Mouse (Mus musculus): ENCODE data around the gene Tubb3. TPM values are rescaled to one million over a fixed set of nuclear protein-coding genes. Genes with fewer than 3 reads are reported as not detected.
"Not testable (repeated sequence)": the region's sequence is repeated elsewhere in the genome, so short reads cannot be mapped to it uniquely, and the experiment has no call there.

Gene Tubb3
- total and polyA plus RNA-seq, 2 experiments from 2014 or later: 1,610 to 3,792 TPM

DNA sequence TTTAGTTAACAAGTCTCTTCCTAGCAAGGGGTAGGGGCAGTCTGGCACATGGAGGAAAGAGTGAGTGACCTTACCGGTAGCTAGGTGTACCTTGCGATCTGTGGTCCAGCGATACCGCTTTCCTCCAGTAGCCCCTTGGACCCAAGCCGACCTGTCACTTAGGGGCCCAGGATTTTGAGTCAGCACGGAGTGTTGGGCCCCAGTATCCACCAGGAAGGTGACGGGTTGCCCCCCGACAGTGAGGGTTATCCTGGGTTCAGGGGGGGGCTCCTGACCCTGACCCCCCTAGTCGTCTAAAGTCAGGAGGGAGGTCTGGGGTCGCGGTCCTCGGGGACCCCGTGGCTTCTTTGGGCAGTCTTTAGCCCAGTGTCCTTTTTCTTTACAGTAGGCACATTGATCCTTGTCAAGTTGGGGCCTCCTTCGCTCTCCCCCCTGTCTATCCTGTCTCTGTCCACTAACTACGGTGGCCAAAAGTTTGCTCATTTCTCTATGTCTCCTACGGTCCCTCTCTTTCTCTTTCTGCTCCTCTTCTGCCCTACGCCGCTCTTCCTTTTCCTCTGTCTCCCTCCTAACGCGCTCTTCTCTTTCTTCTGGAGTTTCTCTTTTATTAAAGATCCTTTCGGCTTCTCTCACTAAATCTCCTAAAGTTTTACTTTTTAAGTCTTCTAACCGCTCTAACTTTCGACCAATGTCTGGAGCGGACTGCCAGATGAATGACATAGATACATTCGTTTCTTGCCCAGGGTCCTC is 20.6 kb downstream of the Tubb3 start:
- no peaks in the 10 kb centered on the region for H3K4me1 ChIP-seq (ENCODE audit: insufficient read depth, low read length)
- H3K27me3 ChIP-seq (ENCODE audit: insufficient read depth, low read length): no peaks in the 10 kb centered on the region
- TF ChIP-seq CTCF (IDR thresholded peaks at IDR 0.05; ENCODE audit: low read depth): no peak
- DNase-seq (ENCODE audit: low spot score): no peak
- peaks cover 19% of the 10 kb centered on the region for H3K9me3 ChIP-seq (ENCODE audit: low read length)
- H3K36me3 ChIP-seq (ENCODE audit: insufficient read depth, low read length): no peaks in the 10 kb centered on the region
- H3K4me2 ChIP-seq (ENCODE audit: low read depth, low read length): no peak overlapping the region
- no peak overlapping the region for H3K4me3 ChIP-seq (ENCODE audit: low read length)
- 95% methylated on average over 25 of the region's 25 CpGs for WGBS
- no peak for ATAC-seq
- H3K27ac ChIP-seq: no peak overlapping the region
- no peak overlapping the region for H3K9ac ChIP-seq (replicated peaks; ENCODE audit: low read length)

DNA sequence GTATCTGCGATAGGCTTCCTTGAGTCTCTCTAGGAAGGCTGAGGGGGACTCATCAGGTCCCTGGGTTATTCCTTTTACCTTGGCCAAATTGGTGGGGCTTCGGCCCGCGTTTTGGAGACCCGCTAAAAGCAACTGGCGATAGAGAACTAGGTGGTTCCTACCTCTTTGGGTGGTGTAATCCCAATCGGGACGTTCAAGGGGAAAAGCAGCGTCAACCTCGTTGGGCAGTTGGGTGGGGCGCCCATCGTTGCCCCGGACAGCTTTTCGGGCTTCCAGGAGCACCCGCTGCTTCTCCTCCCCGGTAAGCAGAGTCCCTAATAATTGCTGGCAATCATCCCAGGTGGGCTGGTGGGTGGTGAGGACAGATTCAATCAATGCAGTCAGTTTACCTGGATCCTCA is 21.2 kb downstream of the Tubb3 start:
- DNase-seq (ENCODE audit: low spot score) (no peak), ATAC-seq (no peak)
- Histone ChIP-seq H3K9ac (replicated peaks; ENCODE audit: low read length) (no peak overlapping the region), H3K4me3 (ENCODE audit: low read length) (no peak overlapping the region), H3K4me1 (ENCODE audit: insufficient read depth, low read length) (no peaks in the 10 kb centered on the region), H3K27me3 (ENCODE audit: insufficient read depth, low read length) (no peaks in the 10 kb centered on the region), H3K9me3 (ENCODE audit: low read length) (peaks cover 18% of the 10 kb centered on the region), H3K4me2 (ENCODE audit: low read depth, low read length) (no peak overlapping the region), H3K36me3 (ENCODE audit: insufficient read depth, low read length) (no peaks in the 10 kb centered on the region), H3K27ac (no peak overlapping the region)
- WGBS: 95% methylated on average over 16 of the region's 16 CpGs
- TF ChIP-seq CTCF (IDR thresholded peaks at IDR 0.05; ENCODE audit: low read depth): no peak

GRCm38 (mm10) chr8:123433241-123433974 is 22.2 kb downstream of the Tubb3 start:
- not testable (repeated sequence) for H3K4me1 ChIP-seq (ENCODE audit: insufficient read depth, low read length); DNase-seq (ENCODE audit: low spot score); ATAC-seq; H3K9ac ChIP-seq (replicated peaks; ENCODE audit: low read length); H3K4me2 ChIP-seq (ENCODE audit: low read depth, low read length); H3K27ac ChIP-seq; H3K36me3 ChIP-seq (ENCODE audit: insufficient read depth, low read length); H3K27me3 ChIP-seq (ENCODE audit: insufficient read depth, low read length); H3K4me3 ChIP-seq (ENCODE audit: low read length)
- peaks cover 10% of the 10 kb centered on the region; the same call in 1 of the 2 replicates for H3K9me3 ChIP-seq (ENCODE audit: low read length)
- 98% methylated on average over 39 of the region's 47 CpGs for WGBS

DNA sequence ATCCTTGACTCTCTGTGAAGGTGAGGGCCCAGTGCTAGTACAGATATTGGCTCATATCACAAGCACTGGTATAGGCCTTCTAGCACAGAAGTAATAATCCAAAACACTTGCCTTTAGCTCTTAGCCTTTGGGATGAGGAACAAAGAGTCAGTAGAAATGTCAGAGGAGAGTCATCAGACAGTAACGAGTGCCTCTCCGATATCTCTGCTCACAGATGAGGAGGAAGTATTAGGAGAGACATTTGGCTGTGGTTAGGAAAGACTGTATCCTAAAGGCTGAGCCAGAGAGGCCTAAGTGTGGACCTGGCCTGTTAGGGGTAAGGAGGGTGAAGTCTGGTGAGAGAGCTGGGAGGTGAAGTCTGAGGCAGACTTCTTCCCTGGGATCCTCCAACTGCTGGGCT is 30.6 kb downstream of the Tubb3 start:
- H3K4me3 ChIP-seq (ENCODE audit: low read length): no peak overlapping the region
- no peak for TF ChIP-seq CTCF (IDR thresholded peaks at IDR 0.05; ENCODE audit: low read depth)
- H3K4me2 ChIP-seq (ENCODE audit: low read depth, low read length): no peak overlapping the region
- H3K4me1 ChIP-seq (ENCODE audit: insufficient read depth, low read length): peaks cover 4% of the 10 kb centered on the region; the same call in 1 of the 2 replicates
- H3K27me3 ChIP-seq (ENCODE audit: insufficient read depth, low read length): no peaks in the 10 kb centered on the region
- H3K36me3 ChIP-seq (ENCODE audit: insufficient read depth, low read length): no peaks in the 10 kb centered on the region
- H3K27ac ChIP-seq: no peak overlapping the region
- WGBS: 90% methylated on average over 2 of the region's 2 CpGs
- ATAC-seq (no peak), DNase-seq (ENCODE audit: low spot score) (no peak)
- no peak overlapping the region for H3K9ac ChIP-seq (replicated peaks; ENCODE audit: low read length)
- no peaks in the 10 kb centered on the region for H3K9me3 ChIP-seq (ENCODE audit: low read length)

DNA sequence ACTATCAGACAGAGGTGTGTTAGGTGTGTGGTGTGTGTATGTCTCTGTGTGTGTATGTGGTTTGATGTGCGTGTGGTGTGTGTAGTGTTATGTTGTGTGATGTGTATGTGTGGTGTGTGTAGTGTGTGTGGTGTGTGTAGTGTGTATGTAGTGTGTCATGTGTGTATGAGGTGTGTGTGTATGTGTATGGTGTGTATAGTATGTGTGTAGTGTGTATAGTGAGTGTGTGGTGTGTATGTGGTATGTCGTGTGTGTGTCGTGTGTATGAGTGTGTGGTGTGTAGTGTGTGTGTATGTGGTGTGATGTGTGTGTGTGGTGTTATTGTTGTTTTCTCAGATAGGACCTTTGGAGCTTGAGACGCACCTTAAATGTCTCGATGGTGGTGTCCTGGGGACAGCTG is 31.1 kb downstream of the Tubb3 start:
- H3K9me3 ChIP-seq (ENCODE audit: low read length): no peaks in the 10 kb centered on the region
- H3K36me3 ChIP-seq (ENCODE audit: insufficient read depth, low read length): no peaks in the 10 kb centered on the region
- 78% methylated on average over 5 of the region's 5 CpGs for WGBS
- peak overlapping the region; percentile 81; the same call in 1 of the 2 replicates for H3K9ac ChIP-seq (replicated peaks; ENCODE audit: low read length)
- peak overlapping the region; percentile 89; the same call in 1 of the 2 replicates for H3K27ac ChIP-seq
- H3K4me1 ChIP-seq (ENCODE audit: insufficient read depth, low read length): peaks cover 4% of the 10 kb centered on the region; the same call in 1 of the 2 replicates
- H3K4me3 ChIP-seq (ENCODE audit: low read length): 0 out of 2 replicates have a peak overlapping the region, but pooled peaks have one; percentile 73
- ATAC-seq (peak; percentile 19; the same call in 1 of the 2 replicates), DNase-seq (ENCODE audit: low spot score) (no peak)
- H3K4me2 ChIP-seq (ENCODE audit: low read depth, low read length): peak overlapping the region; percentile 62; the same call in 1 of the 2 replicates
- no peaks in the 10 kb centered on the region for H3K27me3 ChIP-seq (ENCODE audit: insufficient read depth, low read length)
- no peak for TF ChIP-seq CTCF (IDR thresholded peaks at IDR 0.05; ENCODE audit: low read depth)

DNA sequence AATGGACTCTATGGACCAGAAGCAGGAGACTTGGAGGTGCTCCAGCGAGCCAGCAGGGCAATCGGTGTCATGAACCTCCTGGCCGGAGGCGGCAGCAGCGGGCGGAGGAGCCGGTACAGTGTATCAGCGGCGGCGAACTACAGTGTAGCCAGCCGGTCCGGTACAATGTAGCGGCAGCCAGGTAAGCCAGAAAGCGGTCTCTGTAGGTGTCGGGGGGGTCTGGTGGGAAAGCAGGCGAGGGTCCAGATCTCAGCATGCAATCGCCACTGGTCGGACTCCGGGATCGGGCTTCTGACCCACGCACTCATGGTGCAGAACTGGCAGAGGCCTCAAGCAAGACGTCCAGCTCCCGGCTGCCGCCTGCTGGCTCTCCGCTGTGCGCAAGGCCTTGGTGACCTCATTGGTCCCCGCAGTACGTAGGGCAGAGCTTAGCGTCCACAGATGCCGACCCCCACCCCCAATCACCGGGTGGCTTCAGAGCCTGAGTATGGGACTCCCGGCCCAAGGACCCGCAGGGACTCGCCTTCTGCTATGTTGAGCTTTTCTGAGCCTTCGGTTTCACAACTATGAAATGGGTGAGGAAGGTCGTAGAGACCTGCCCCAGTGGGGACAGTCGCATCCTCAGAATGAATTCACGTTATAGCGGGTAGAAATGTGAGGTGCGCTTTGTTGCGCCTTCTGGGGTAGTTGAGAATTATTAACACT is 31.8 kb downstream of the Tubb3 start:
- peak overlapping the region; percentile 73 for H3K4me3 ChIP-seq (ENCODE audit: low read length)
- no peaks in the 10 kb centered on the region for H3K36me3 ChIP-seq (ENCODE audit: insufficient read depth, low read length)
- peak; percentile 71 for TF ChIP-seq CTCF (IDR thresholded peaks at IDR 0.05; ENCODE audit: low read depth)
- H3K9ac ChIP-seq (replicated peaks; ENCODE audit: low read length): peak overlapping the region; percentile 81
- no peaks in the 10 kb centered on the region for H3K9me3 ChIP-seq (ENCODE audit: low read length)
- peak overlapping the region; percentile 89 for H3K27ac ChIP-seq
- H3K4me1 ChIP-seq (ENCODE audit: insufficient read depth, low read length): peaks cover 4% of the 10 kb centered on the region; the same call in 1 of the 2 replicates
- no peaks in the 10 kb centered on the region for H3K27me3 ChIP-seq (ENCODE audit: insufficient read depth, low read length)
- DNase-seq (ENCODE audit: low spot score): peak; percentile 94
- ATAC-seq: peak; percentile 96
- H3K4me2 ChIP-seq (ENCODE audit: low read depth, low read length): peak overlapping the region; percentile 62
- WGBS: under 1% methylated on average over 41 of the region's 41 CpGs

Measured in hindbrain, postnatal 0 days (tissue).